Mouse (Mus musculus): ENCODE measurements at regions not wholly inside any gene's neighbourhood (a gene's known extent, or its start where the extent isn't known, plus 50 kb on each side); places are given as distances from the start of the nearest gene placed in this dataset.

DNA sequence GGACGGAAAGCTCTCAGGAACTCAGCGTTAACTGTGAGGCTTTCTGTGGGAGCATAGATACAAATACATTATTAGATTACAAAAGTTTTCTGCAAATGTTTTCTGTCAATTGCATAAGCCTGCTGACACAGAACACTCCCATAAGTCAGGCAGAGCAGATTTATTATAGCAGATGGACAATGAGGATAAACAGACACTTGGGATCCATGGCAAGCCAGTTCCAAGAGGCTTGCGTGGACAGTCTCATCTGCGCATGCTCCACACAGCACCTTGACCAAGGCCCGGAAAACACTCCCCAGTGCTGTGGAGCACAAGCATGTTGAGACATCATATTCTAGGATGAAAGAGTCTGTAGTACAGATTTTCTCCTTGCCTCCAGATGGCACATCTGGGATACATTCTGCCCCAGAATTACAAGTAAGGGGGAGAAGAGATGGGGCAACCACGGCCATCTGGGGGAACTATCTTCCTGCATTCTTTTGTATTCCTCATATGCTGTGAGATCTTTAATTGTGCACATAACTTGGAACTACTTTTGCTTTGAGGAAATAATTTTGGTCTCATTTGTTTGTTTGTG is 62.7 kb upstream of the Kiz start:
- Histone ChIP-seq H3K27ac (ENCODE audit: low read length) (no peak overlapping the region), H3K4me2 (replicated peaks; ENCODE audit: low read depth, low read length) (no peak overlapping the region), H3K4me1 (ENCODE audit: insufficient read depth, low read length) (no peaks in the 10 kb centered on the region), H3K9me3 (ENCODE audit: low read length) (no peaks in the 10 kb centered on the region), H3K27me3 (ENCODE audit: insufficient read depth, low read length) (no peaks in the 10 kb centered on the region), H3K9ac (replicated peaks; ENCODE audit: low read length) (no peak overlapping the region), H3K4me3 (ENCODE audit: low read length) (no peak overlapping the region), H3K36me3 (ENCODE audit: insufficient read depth, low read length) (no peaks in the 10 kb centered on the region)
- 89% methylated on average over 6 of the region's 6 CpGs for WGBS
- no peak for ATAC-seq (ENCODE audit: low FRiP score, low TSS enrichment)

DNA sequence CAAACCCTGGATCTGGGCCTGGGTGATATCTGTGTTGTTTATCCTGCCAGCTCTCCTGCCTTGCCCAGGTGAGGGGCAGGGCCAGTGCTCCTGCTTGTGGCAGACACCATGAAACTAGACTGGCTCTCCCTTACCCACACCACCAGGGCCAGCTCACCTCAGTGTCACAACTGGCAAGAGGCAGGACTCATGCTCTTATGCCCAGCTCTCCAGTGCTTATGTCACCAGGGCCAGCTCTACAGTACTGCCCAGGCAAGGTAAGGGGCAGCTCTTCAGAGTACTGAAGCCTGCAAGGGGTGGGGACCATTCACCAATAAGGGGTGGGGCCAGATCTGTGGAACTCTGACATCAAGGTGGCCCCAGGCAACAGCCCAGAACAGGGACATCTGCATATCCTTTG is 52.7 kb upstream of the Kiz start:
- Histone ChIP-seq H3K27me3 (ENCODE audit: insufficient read depth, low read length) (no peaks in the 10 kb centered on the region), H3K36me3 (ENCODE audit: insufficient read depth, low read length) (no peaks in the 10 kb centered on the region), H3K4me3 (ENCODE audit: low read length) (no peak overlapping the region), H3K9ac (replicated peaks; ENCODE audit: low read length) (no peak overlapping the region), H3K4me2 (replicated peaks; ENCODE audit: low read depth, low read length) (no peak overlapping the region), H3K4me1 (ENCODE audit: insufficient read depth, low read length) (no peaks in the 10 kb centered on the region), H3K27ac (ENCODE audit: low read length) (no peak overlapping the region), H3K9me3 (ENCODE audit: low read length) (no peaks in the 10 kb centered on the region)
- no peak for ATAC-seq (ENCODE audit: low FRiP score, low TSS enrichment)

Measured in kidney, embryonic 16.5 days (tissue).